Mouse (Mus musculus) CH12.LX (cell line): ENCODE measurements around the gene Kirrel2. TPM values are rescaled to one million over a fixed set of nuclear protein-coding genes. Genes with fewer than 3 reads are reported as not detected.

ENCODE experiments used
- DNase-seq: peaks from one replicate; pipeline ENCODE4 v3.0.0-alpha.2; 2013; ENCODE audit errors: extremely low read depth
- H3K27ac ChIP-seq: 2 replicates; pipeline ENCODE4 v1.5.1; 2012; ENCODE audit warnings: low read depth, mild to moderate bottlenecking, control low read depth, moderate library complexity; ENCODE audit not compliant: insufficient read depth
- H3K27me3 ChIP-seq: replicated peaks from 2 replicates; pipeline ENCODE3; 2012; ENCODE audit warnings: inconsistent platforms
- H3K36me3 ChIP-seq, 2 experiments: replicated peaks in 1 of 2; 2 replicates each; pipeline versions ENCODE3 to v1.6.1; 2012; ENCODE audit warnings: inconsistent platforms in 1 of 2, low read length in 1 of 2, mild to moderate bottlenecking in 1 of 2, mixed read lengths in 1 of 2, moderate library complexity in 1 of 2; ENCODE audit not compliant: control insufficient read depth in 1 of 2, insufficient read depth in 1 of 2
- H3K4me1 ChIP-seq, 2 experiments: 2 replicates each; pipeline ENCODE4 v1.6.1; 2012; ENCODE audit warnings: inconsistent platforms in 1 of 2, moderate library complexity in 1 of 2; ENCODE audit not compliant: insufficient read depth in 2 of 2, control insufficient read depth in 1 of 2
- H3K4me2 ChIP-seq: 2 replicates; pipeline ENCODE4 v1.6.1; 2012; ENCODE audit warnings: low read depth, mild to moderate bottlenecking, control low read depth; ENCODE audit not compliant: poor library complexity, insufficient read depth, severe bottlenecking
- H3K4me3 ChIP-seq, 3 experiments: fragments of 150-350 bp in 1 of 3; sonication (generic) in 1 of 3; replicated peaks in 1 of 3; 2 replicates each; pipeline versions ENCODE3 to v1.5.1; 2011 to 2012; ENCODE audit warnings: low read depth in 2 of 3, low read length in 2 of 3, mild to moderate bottlenecking in 2 of 3, moderate library complexity in 2 of 3, control low read depth in 1 of 3, improper control_type of control experiment in 1 of 3, inconsistent platforms in 1 of 3, mixed read lengths in 1 of 3; ENCODE audit not compliant: poor library complexity in 1 of 3
- H3K79me2 ChIP-seq: replicated peaks from 2 replicates; pipeline ENCODE4 v1.6.1; 2012; ENCODE audit warnings: mild to moderate bottlenecking, moderate library complexity; ENCODE audit not compliant: control insufficient read depth, poor library complexity, insufficient read depth, severe bottlenecking; ENCODE audit errors: extremely low read depth
- H3K9ac ChIP-seq: 2 replicates; pipeline ENCODE4 v1.6.1; 2012; ENCODE audit warnings: low read depth, mild to moderate bottlenecking, control low read depth, moderate library complexity; ENCODE audit not compliant: insufficient read depth
- H3K9me3 ChIP-seq: replicated peaks from 2 replicates; pipeline ENCODE3; 2012; ENCODE audit warnings: low read length, inconsistent platforms, mixed read lengths
- CHD1 ChIP-seq: IDR thresholded peaks from 2 replicates; pipeline ENCODE4 v1.6.1; 2012; ENCODE audit warnings: low read depth, low read length, improper control_type of control experiment, inconsistent platforms
- CHD2 ChIP-seq: IDR thresholded peaks from 2 replicates; pipeline ENCODE4 v1.6.1; 2011; ENCODE audit warnings: low read length, improper control_type of control experiment
- CTCF ChIP-seq, 2 experiments: IDR thresholded peaks in 1 of 2; conservative IDR thresholded peaks in 1 of 2; 2 replicates each; pipeline ENCODE4 v1.5.1; 2011 to 2012; ENCODE audit warnings: low read depth in 2 of 2, low read length in 2 of 2, improper control_type of control experiment in 1 of 2, inconsistent platforms in 1 of 2, mild to moderate bottlenecking in 1 of 2, moderate library complexity in 1 of 2
- E2F4 ChIP-seq: IDR thresholded peaks from 2 replicates; pipeline ENCODE4 v1.6.1; 2011; ENCODE audit warnings: low read depth, low read length, improper control_type of control experiment; ENCODE audit not compliant: insufficient replicate concordance
- ELF1 ChIP-seq: IDR thresholded peaks from 2 replicates; pipeline ENCODE4 v1.6.1; 2014; ENCODE audit warnings: low read depth, mild to moderate bottlenecking, inconsistent platforms, low read length, improper control_type of control experiment
- HCFC1 ChIP-seq: IDR thresholded peaks from 2 replicates; pipeline ENCODE4 v1.6.1; 2012; ENCODE audit warnings: low read depth, mild to moderate bottlenecking, inconsistent platforms, low read length, improper control_type of control experiment
- IRF4 ChIP-seq: IDR thresholded peaks from 2 replicates; pipeline ENCODE4 v1.6.1; 2014; ENCODE audit warnings: low read depth, mild to moderate bottlenecking, inconsistent platforms, low read length, improper control_type of control experiment
- JUN ChIP-seq: IDR thresholded peaks from 2 replicates; pipeline ENCODE4 v1.6.1; 2011; ENCODE audit warnings: low read depth, mild to moderate bottlenecking, low read length, improper control_type of control experiment, moderate library complexity; ENCODE audit not compliant: insufficient read depth
- JUND ChIP-seq: conservative IDR thresholded peaks from 2 replicates; pipeline ENCODE4 v1.6.1; 2011; ENCODE audit warnings: low read depth, low read length, improper control_type of control experiment
- MAFK ChIP-seq: IDR thresholded peaks from 2 replicates; pipeline ENCODE4 v1.6.1; 2011; ENCODE audit warnings: low read length, improper control_type of control experiment; ENCODE audit not compliant: insufficient replicate concordance
- MAX ChIP-seq: IDR thresholded peaks from 2 replicates; pipeline ENCODE4 v1.6.1; 2011; ENCODE audit warnings: low read length, improper control_type of control experiment
- MXI1 ChIP-seq: IDR thresholded peaks from 2 replicates; pipeline ENCODE4 v1.6.1; 2011; ENCODE audit warnings: mild to moderate bottlenecking, low read depth, low read length, improper control_type of control experiment
- MYC ChIP-seq: IDR thresholded peaks from 2 replicates; pipeline ENCODE4 v1.6.1; 2011; ENCODE audit warnings: low read depth, mild to moderate bottlenecking, improper control_type of control experiment, low read length
- PAX5 ChIP-seq: IDR thresholded peaks from 2 replicates; pipeline ENCODE4 v1.6.1; 2012; ENCODE audit warnings: low read length, inconsistent platforms, mixed read lengths
- POLR2A ChIP-seq: IDR thresholded peaks from 2 replicates; pipeline ENCODE4 v1.6.1; 2011; ENCODE audit warnings: low read depth, mild to moderate bottlenecking, improper control_type of control experiment, low read length
- RCOR1 ChIP-seq: conservative IDR thresholded peaks from 2 replicates; pipeline ENCODE4 v1.6.1; 2012; ENCODE audit warnings: low read depth, mild to moderate bottlenecking, inconsistent platforms, low read length, improper control_type of control experiment
- SMC3 ChIP-seq: IDR thresholded peaks from 2 replicates; pipeline ENCODE4 v1.6.1; 2011; ENCODE audit warnings: low read depth, low read length, improper control_type of control experiment
- TBP ChIP-seq: conservative IDR thresholded peaks from 2 replicates; pipeline ENCODE4 v1.6.1; 2011; ENCODE audit warnings: low read depth, low read length, improper control_type of control experiment
- UBTF ChIP-seq: IDR thresholded peaks from 2 replicates; pipeline ENCODE4 v1.6.1; 2012; ENCODE audit warnings: low read depth, mild to moderate bottlenecking, inconsistent platforms, low read length, improper control_type of control experiment, moderate library complexity
- USF2 ChIP-seq: conservative IDR thresholded peaks from 2 replicates; pipeline ENCODE4 v1.6.1; 2011; ENCODE audit warnings: low read depth, low read length, improper control_type of control experiment
- ZC3H11A ChIP-seq: IDR thresholded peaks from 2 replicates; pipeline ENCODE4 v1.6.1; 2012; ENCODE audit warnings: low read depth, mild to moderate bottlenecking, inconsistent platforms, low read length, improper control_type of control experiment
- ZKSCAN1 ChIP-seq: IDR thresholded peaks from 2 replicates; pipeline ENCODE4 v1.6.1; 2012; ENCODE audit warnings: low read depth, inconsistent platforms, low read length, improper control_type of control experiment, borderline replicate concordance
- dilution Hi-C: fragments of 300-500 bp; cut with MboI; formaldehyde crosslinking; loops from 2 replicates; pipeline ENCODE4 v1.14.3; 2020; ENCODE audit warnings: low sequenced_read_pairs; ENCODE audit not compliant: extremely low pct_unique_long_range_greater_than_20kb, extremely low pct_ligation_motif_present
- in situ Hi-C: fragments of 300-500 bp; cut with MboI; formaldehyde crosslinking; loops from 3 replicates; pipeline ENCODE4 v1.14.3; 2019; ENCODE audit warnings: low sequenced_read_pairs, low pct_ligation_motif_present, low pct_unique_long_range_greater_than_20kb, mixed read lengths
- polyA plus RNA-seq: library from polyadenylated mRNA; unstranded; fragments of >175 nt; gene quantifications from 2 replicates; pipeline ENCODE4 v1.2.1, GENCODE M21; 2012; ENCODE audit warnings: low read depth; ENCODE audit not compliant: insufficient read length
- total RNA-seq, 2 experiments: library from RNA; depleted of rRNA; stranded (reverse); fragments of 300-350 nt in 1 of 2; fragments of >200 nt in 1 of 2; gene quantifications; 2 replicates each; pipeline ENCODE4 v1.2.3; 2012 to 2014

Kirrel2 gene
- total and polyA plus RNA-seq, 3 experiments: not detected

DNA sequence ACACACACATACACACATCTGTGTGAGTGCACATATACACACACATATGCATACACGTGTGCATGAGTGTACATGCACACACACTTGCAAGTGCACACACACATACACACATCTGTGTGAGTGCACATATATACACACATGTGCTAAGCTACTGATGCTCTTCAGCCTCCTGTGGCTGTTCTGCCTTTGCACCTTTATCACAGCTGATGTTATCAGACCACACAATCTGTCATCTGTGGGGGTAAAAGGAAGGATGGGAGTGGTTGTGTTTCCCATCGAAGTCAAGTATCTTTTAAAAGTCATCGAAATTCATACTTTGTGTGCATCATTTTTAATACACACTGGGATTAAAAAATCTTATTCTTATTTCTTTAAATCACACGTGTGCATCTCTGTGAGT lies 55.1 kb downstream of the Kirrel2 start:
- in situ Hi-C loops (no loop called here), dilution Hi-C loops (no loop called here)
- H3K27me3 ChIP-seq: no peaks in the 10 kb centered on the region
- no peaks in the 10 kb centered on the region for H3K79me2 ChIP-seq
- no peak overlapping the region for H3K4me3 ChIP-seq
- peaks cover 2% of the 10 kb centered on the region for H3K9me3 ChIP-seq
- no peak overlapping the region for H3K9ac ChIP-seq
- H3K4me2 ChIP-seq: no peak overlapping the region
- no peaks in the 10 kb centered on the region for H3K36me3 ChIP-seq
- no peak for TF ChIP-seq RCOR1
- TF ChIP-seq MXI1: no peak
- TF ChIP-seq MYC: no peak
- no peak for TF ChIP-seq MAX
- TF ChIP-seq ZKSCAN1: no peak
- TF ChIP-seq PAX5: no peak
- TF ChIP-seq USF2: no peak
- no peak for TF ChIP-seq SMC3
- TF ChIP-seq ELF1: no peak
- TF ChIP-seq HCFC1: no peak
- DNase-seq: no peak
- H3K4me1 ChIP-seq: no peaks in the 10 kb centered on the region; a peak in 1 of 4 replicates
- H3K27ac ChIP-seq: no peak overlapping the region

DNA sequence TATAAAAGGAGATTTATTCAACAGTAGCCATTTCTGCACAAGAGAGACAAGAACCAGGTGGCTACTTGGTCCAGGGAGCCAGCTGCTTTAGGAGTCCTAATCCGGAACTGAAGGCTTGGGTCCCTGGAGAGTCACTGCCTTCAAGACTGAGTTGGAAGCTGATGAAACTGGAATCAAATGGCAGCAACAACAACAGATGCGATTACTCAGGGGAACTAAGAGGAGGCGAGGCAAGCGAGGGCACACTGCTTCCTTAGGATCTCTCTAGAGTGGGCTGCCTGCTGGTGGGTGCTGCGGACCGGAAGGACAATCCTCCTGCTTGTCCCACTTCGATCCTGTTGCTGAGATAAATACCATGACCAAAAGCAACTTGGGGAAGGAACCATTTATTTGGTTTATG lies 57.8 kb downstream of the Kirrel2 start:
- in situ Hi-C loops: no loop called here
- no peak for DNase-seq
- Histone ChIP-seq H3K79me2 (no peaks in the 10 kb centered on the region), H3K9ac (no peak overlapping the region), H3K4me2 (no peak overlapping the region), H3K4me1 (peaks cover 0 to under 1% of the 10 kb centered on the region in 2 experiments; a peak in 2 of 4 replicates), H3K27me3 (no peaks in the 10 kb centered on the region), H3K36me3 (no peaks in the 10 kb centered on the region), H3K27ac (no peak overlapping the region), H3K4me3 (no peak overlapping the region), H3K9me3 (no peaks in the 10 kb centered on the region)
- TF ChIP-seq JUN (no peak), MAFK (no peak), CHD2 (no peak), TBP (no peak), IRF4 (no peak), UBTF (no peak), USF2 (no peak), CTCF (conservative IDR thresholded peaks at IDR 0.05 in 1 of 2, IDR thresholded peaks at IDR 0.05 in 1 of 2; ENCODE audit: low read depth in 2 of 2, low read length in 2 of 2) (no peak), JUND (no peak), ZC3H11A (no peak), E2F4 (no peak), CHD1 (no peak), POLR2A (no peak)
- dilution Hi-C loops: no loop called here

Other genes starting within 250 kb of the Kirrel2 start
Only the 20 nearest of the 34 such genes appear.
- 1.7 and 1.9 TPM in 2 replicates for gene Syne4, start 142.9 kb downstream of the Kirrel2 start, total RNA-seq (2012; rRNA removed)
- gene Syne4, start 142.9 kb downstream of the Kirrel2 start, total RNA-seq (2014; rRNA removed): 0.70 and 0.81 TPM in 2 replicates
- gene Syne4, start 142.9 kb downstream of the Kirrel2 start, polyA plus RNA-seq: 3.1 and 4.1 TPM in 2 replicates
- 5.6 and 6.2 TPM in 2 replicates for gene E130208F15Rik, start 135.9 kb downstream of the Kirrel2 start, total RNA-seq (2012; rRNA removed)
- gene E130208F15Rik, start 135.9 kb downstream of the Kirrel2 start, total RNA-seq (2014; rRNA removed): 0.35 and 0.70 TPM in 2 replicates
- 6.2 and 9.7 TPM in 2 replicates for gene E130208F15Rik, start 135.9 kb downstream of the Kirrel2 start, polyA plus RNA-seq
- 12.8 and 14.1 TPM in 2 replicates for gene Sdhaf1, start 133.8 kb downstream of the Kirrel2 start, total RNA-seq (2012; rRNA removed)
- 16.0 and 18.5 TPM in 2 replicates for gene Sdhaf1, start 133.8 kb downstream of the Kirrel2 start, total RNA-seq (2014; rRNA removed)
- gene Sdhaf1, start 133.8 kb downstream of the Kirrel2 start, polyA plus RNA-seq: 8.8 and 11.3 TPM in 2 replicates
- gene Lrfn3, start 94.9 kb downstream of the Kirrel2 start, total RNA-seq (2012; rRNA removed): 0.04 and 0.08 TPM in 2 replicates
- gene Lrfn3, start 94.9 kb downstream of the Kirrel2 start, total RNA-seq (2014; rRNA removed): not detected in 2 replicates
- not detected in 2 replicates for gene Lrfn3, start 94.9 kb downstream of the Kirrel2 start, polyA plus RNA-seq
- gene Tyrobp, start 43.9 kb downstream of the Kirrel2 start, total RNA-seq (2012; rRNA removed): 4.2 and 5.0 TPM in 2 replicates
- gene Tyrobp, start 43.9 kb downstream of the Kirrel2 start, total RNA-seq (2014; rRNA removed): 9.4 and 13.0 TPM in 2 replicates
- 14.3 and 18.9 TPM in 2 replicates for gene Tyrobp, start 43.9 kb downstream of the Kirrel2 start, polyA plus RNA-seq
- gene Hcst, start 37.8 kb downstream of the Kirrel2 start, total RNA-seq (2012; rRNA removed): 8.0 and 11.9 TPM in 2 replicates
- 6.3 and 11.8 TPM in 2 replicates for gene Hcst, start 37.8 kb downstream of the Kirrel2 start, total RNA-seq (2014; rRNA removed)
- gene Hcst, start 37.8 kb downstream of the Kirrel2 start, polyA plus RNA-seq: 11.8 and 11.9 TPM in 2 replicates
- 133 and 161 TPM in 2 replicates for gene Nfkbid, start 36.0 kb downstream of the Kirrel2 start, total RNA-seq (2012; rRNA removed)
- 131 and 144 TPM in 2 replicates for gene Nfkbid, start 36.0 kb downstream of the Kirrel2 start, total RNA-seq (2014; rRNA removed)
- 175 and 197 TPM in 2 replicates for gene Nfkbid, start 36.0 kb downstream of the Kirrel2 start, polyA plus RNA-seq
- gene Aplp1, start 12.2 kb downstream of the Kirrel2 start, total RNA-seq (2012; rRNA removed): 0.34 and 0.93 TPM in 2 replicates
- not detected in 2 replicates for gene Aplp1, start 12.2 kb downstream of the Kirrel2 start, total RNA-seq (2014; rRNA removed)
- gene Aplp1, start 12.2 kb downstream of the Kirrel2 start, polyA plus RNA-seq: 0.10 TPM in 1 of 2 replicates, not detected in the other
- gene Nphs1, start 625 bp upstream of the Kirrel2 start, total RNA-seq (2012; rRNA removed): 2.1 and 2.4 TPM in 2 replicates
- not detected in 2 replicates for gene Nphs1, start 625 bp upstream of the Kirrel2 start, total RNA-seq (2014; rRNA removed)
- gene Nphs1, start 625 bp upstream of the Kirrel2 start, polyA plus RNA-seq: 1.0 TPM in 1 of 2 replicates, not detected in the other
- gene Prodh2, start 35.9 kb upstream of the Kirrel2 start, total RNA-seq (2012; rRNA removed): not detected in 2 replicates
- gene Prodh2, start 35.9 kb upstream of the Kirrel2 start, total RNA-seq (2014; rRNA removed): not detected in 2 replicates
- not detected in 2 replicates for gene Prodh2, start 35.9 kb upstream of the Kirrel2 start, polyA plus RNA-seq
- 2.5 and 2.8 TPM in 2 replicates for gene Arhgap33, start 77.4 kb upstream of the Kirrel2 start, total RNA-seq (2012; rRNA removed)
- 0.44 and 0.76 TPM in 2 replicates for gene Arhgap33, start 77.4 kb upstream of the Kirrel2 start, total RNA-seq (2014; rRNA removed)
- 6.2 and 9.2 TPM in 2 replicates for gene Arhgap33, start 77.4 kb upstream of the Kirrel2 start, polyA plus RNA-seq
- 1.6 and 2.3 TPM in 2 replicates for gene Hspb6, start 94.5 kb upstream of the Kirrel2 start, total RNA-seq (2012; rRNA removed)
- gene Hspb6, start 94.5 kb upstream of the Kirrel2 start, total RNA-seq (2014; rRNA removed): 0.79 and 1.2 TPM in 2 replicates
- gene Hspb6, start 94.5 kb upstream of the Kirrel2 start, polyA plus RNA-seq: 4.1 and 6.0 TPM in 2 replicates
- 4.0 and 5.9 TPM in 2 replicates for gene Proser3, start 94.6 kb upstream of the Kirrel2 start, total RNA-seq (2012; rRNA removed)
- gene Proser3, start 94.6 kb upstream of the Kirrel2 start, total RNA-seq (2014; rRNA removed): 1.7 and 2.0 TPM in 2 replicates
- 5.7 and 6.0 TPM in 2 replicates for gene Proser3, start 94.6 kb upstream of the Kirrel2 start, polyA plus RNA-seq
- gene Lin37, start 102.1 kb upstream of the Kirrel2 start, total RNA-seq (2012; rRNA removed): 8.3 and 11.0 TPM in 2 replicates
- gene Lin37, start 102.1 kb upstream of the Kirrel2 start, total RNA-seq (2014; rRNA removed): 4.0 and 5.2 TPM in 2 replicates
- 38.6 and 49.5 TPM in 2 replicates for gene Lin37, start 102.1 kb upstream of the Kirrel2 start, polyA plus RNA-seq
- 56.7 and 61.2 TPM in 2 replicates for gene U2af1l4, start 105.6 kb upstream of the Kirrel2 start, total RNA-seq (2012; rRNA removed)
- 60.8 and 63.4 TPM in 2 replicates for gene U2af1l4, start 105.6 kb upstream of the Kirrel2 start, total RNA-seq (2014; rRNA removed)
- gene U2af1l4, start 105.6 kb upstream of the Kirrel2 start, polyA plus RNA-seq: 51.5 and 54.4 TPM in 2 replicates
- 2.6 and 2.7 TPM in 2 replicates for gene Gm49396, start 105.7 kb upstream of the Kirrel2 start, total RNA-seq (2012; rRNA removed)
- gene Gm49396, start 105.7 kb upstream of the Kirrel2 start, total RNA-seq (2014; rRNA removed): 1.9 and 2.3 TPM in 2 replicates
- 3.3 and 3.8 TPM in 2 replicates for gene Gm49396, start 105.7 kb upstream of the Kirrel2 start, polyA plus RNA-seq
- gene Psenen, start 105.9 kb upstream of the Kirrel2 start, total RNA-seq (2012; rRNA removed): 55.2 and 59.2 TPM in 2 replicates
- gene Psenen, start 105.9 kb upstream of the Kirrel2 start, total RNA-seq (2014; rRNA removed): 83.6 and 92.7 TPM in 2 replicates
- gene Psenen, start 105.9 kb upstream of the Kirrel2 start, polyA plus RNA-seq: 101 and 121 TPM in 2 replicates
- gene Igflr1, start 107.7 kb upstream of the Kirrel2 start, total RNA-seq (2012; rRNA removed): 0.92 and 1.3 TPM in 2 replicates
- not detected in 2 replicates for gene Igflr1, start 107.7 kb upstream of the Kirrel2 start, total RNA-seq (2014; rRNA removed)
- gene Igflr1, start 107.7 kb upstream of the Kirrel2 start, polyA plus RNA-seq: 0.65 TPM in 1 of 2 replicates, not detected in the other
- gene Kmt2b, start 131.0 kb upstream of the Kirrel2 start, total RNA-seq (2012; rRNA removed): 17.2 and 18.3 TPM in 2 replicates
- gene Kmt2b, start 131.0 kb upstream of the Kirrel2 start, total RNA-seq (2014; rRNA removed): 4.8 and 8.4 TPM in 2 replicates
- 31.0 and 32.8 TPM in 2 replicates for gene Kmt2b, start 131.0 kb upstream of the Kirrel2 start, polyA plus RNA-seq
- gene Zbtb32, start 141.2 kb upstream of the Kirrel2 start, total RNA-seq (2012; rRNA removed): 183 TPM in 2 replicates
- 156 and 173 TPM in 2 replicates for gene Zbtb32, start 141.2 kb upstream of the Kirrel2 start, total RNA-seq (2014; rRNA removed)
- gene Zbtb32, start 141.2 kb upstream of the Kirrel2 start, polyA plus RNA-seq: 171 and 178 TPM in 2 replicates